Mouse (Mus musculus): Measurements from ENCODE around the gene Fbxl19.

The Fbxl19 gene

DNA sequence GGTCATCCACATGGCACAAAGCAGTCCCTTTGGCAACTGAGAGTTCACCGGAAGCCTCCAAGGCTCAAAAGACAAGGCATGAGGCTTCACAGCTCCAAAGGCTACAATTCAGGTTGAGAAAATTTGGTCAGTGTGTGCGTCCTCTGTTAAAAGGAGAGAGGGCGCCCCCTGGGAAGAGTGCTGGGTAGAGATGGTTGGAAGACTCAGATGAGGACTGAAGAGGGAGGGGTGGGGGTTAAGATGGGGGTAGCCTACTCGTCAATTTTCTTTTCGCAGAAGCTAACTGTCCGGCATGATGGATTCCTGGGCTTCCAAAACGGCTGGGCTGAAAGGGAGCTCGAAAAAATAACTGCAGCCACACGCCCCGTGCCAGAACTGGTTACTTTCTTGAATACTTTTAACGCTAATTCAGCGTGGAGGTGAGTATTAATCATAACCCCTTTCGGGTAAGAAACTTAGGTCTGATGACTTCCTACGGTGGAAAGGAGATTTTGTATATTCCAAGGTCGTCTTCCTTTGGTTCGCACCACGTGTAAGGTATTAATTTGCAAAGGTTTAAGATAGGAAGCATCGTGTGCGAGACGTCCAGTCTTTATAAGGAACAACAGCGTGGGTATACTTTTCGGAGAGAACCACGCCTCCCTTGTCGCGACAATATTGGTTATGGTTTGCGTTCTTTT, at the start of gene Fbxl19:
TSS of gene Fbxl19 (plus strand) at position 178 of the 680 bp plus-strand sequence.
- peak in 1 of 2 experiments; percentile 83 for DNase-seq (ENCODE audit: low spot score in 2 of 2)

DNA sequence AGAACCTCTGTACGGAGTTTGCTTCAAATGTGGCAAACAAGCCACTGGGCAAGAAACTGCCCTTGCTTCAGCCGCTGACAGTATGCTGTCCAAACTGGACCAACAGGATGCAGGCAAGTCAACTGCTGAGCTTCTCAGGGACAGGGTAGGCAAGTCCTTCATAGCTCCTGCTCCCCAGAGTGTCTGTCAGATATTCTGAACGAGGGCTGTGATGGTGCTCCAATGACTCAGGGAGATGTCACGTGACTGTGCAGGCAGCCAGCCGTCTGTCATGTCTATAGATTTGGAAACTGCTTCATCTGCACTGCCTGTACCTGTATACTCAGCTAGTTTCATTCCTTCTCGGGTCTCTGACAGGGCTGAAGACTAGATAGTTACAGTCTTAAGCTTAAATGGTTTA, 45.4 kb upstream of the Fbxl19 start:
- no peak for DNase-seq (ENCODE audit: low spot score in 2 of 2)

DNA sequence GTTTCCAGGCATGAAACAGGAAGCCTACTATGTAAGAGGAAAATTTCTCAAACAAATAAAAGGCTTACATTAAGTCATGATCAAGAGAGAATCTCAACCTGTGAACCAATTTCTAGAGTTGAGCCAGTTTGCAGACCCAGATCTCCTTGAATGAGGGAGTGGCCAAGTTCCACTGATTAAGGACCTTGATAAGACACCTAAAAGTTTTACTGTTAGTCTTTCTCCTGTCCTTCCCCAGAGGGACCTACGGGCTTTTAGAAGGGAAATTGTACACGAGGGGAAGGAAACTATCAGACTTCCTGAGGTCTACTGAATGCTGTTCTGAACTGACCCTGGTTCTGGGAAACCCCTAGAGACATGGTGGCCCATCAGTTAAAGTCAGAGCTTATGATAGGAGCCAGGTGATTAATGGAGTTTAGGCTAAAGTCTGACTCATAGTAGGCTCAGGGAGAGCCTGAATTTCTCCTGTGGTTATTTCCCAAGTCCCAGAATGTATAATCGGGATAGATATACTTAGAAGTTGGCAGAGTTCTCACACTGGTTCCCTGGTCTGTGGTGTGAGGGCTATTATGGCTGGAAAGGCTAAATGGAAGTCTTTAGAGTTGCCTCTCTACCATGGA, 43.5 kb upstream of the Fbxl19 start:
- DNase-seq (ENCODE audit: low spot score in 2 of 2): no peak

DNA sequence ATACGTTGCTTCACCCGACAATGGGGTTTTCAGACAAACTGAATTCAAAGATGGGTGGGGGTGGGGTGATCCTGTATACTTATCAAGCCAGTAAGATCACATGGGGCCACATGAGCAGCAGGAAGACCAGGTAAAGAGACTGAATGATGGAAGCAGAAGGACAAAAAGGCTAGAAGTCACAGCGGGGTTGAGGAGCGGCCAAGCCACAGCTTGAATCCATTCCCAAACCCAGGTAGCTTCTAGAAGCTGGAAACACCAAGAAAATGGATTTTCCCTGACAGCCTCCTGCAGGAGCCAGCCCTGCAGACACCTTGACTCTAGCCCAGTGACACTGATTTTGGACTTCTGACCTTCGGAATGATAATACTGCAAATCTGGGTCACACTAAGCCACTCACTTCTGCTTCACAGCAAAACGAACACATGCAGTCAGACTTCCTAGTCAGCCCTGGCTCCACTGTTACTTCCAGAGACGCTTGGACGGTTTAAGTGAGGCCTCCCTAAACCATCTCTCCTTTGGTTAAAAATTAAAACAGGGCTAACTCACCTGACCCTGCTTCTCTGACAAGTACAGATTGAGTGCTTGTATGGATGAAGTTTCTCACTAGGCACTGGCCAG, 40.7 kb upstream of the Fbxl19 start:
- no peak for DNase-seq (ENCODE audit: low spot score in 2 of 2)

DNA sequence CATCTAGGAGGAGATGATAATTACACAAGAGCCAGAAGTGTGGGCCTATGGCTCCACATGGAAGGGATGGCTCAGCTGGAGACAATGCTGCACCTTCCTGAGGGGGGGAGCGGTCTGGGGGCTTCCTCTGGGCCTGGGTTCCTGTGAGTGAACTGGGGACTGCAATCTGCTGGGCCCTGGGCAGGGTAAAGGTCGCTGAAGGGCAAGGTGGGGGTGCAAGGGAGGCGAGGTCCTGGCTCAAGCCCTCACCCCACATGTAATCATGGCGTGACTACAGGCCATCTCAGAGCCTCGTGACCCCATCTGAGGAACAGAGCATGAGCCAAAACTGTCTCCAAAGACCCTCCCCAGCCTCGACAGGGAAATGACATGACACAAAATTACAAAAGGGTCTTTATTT, 39.7 kb upstream of the Fbxl19 start:
- no peak for DNase-seq (ENCODE audit: low spot score in 2 of 2)

DNA sequence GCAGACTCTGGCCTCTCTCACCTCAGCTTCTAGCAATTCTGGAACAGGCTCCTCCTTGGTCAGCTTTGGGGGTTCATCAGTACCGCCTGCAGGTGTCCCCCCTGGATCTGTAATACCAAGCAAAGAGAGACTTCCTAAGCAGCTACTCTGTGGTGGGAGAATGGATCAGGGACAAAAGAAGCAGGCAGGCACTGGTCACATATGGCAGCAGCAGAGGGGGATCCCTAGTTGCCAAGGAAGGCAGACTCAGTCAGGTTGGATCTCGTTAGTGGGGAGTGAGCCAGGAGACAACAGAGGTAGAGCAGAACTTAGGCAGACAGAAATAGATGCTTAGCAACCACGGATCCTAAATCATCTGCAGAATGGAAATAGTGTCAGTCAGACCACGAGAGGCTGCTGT, 38.6 kb upstream of the Fbxl19 start:
- DNase-seq (ENCODE audit: low spot score in 2 of 2): no peak

DNA sequence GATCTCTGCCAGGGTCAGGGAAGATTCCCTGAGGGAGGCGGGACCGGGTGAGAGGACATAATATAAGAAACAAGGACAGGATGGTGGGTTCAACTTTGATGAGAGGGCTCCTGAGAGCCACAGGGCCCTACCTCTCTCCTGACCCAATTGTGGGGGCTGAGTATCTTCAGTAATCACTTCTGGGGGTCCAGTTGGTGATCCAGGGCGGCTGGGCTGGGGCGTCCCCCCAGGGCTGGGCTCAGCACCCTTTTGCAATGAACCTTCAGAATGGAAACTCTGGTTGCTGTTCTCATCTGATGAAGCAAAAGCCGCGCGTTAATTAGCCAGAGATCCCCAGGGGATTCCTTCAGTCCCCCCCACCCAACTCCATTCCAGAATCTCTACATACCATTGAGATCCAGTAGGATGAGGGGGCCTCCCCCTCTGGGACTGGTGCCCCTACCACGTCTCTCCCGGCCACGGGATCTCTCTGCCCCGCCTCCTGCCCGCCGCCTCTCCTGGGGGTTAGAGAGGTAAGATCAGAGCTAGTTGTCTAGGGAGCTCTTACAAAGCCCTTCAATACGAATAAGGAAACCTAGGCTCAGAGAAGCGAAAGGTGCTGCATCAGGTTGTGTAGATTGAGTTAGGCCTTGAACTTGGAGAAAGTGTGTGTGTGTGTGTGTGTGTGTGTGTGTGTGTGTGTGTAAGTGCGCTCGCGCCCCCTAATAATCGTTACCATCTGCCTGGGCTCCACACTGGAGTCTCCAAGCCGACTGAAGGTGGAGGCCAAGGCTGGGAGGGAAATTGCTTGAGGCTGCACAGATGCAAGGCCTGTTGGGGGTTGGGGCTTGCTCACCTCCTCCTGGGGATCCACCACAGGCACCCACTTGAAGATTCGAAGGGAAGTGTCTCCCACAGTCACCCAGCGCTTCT, 37.0 kb upstream of the Fbxl19 start:
- no peak for DNase-seq (ENCODE audit: low spot score in 2 of 2)

DNA sequence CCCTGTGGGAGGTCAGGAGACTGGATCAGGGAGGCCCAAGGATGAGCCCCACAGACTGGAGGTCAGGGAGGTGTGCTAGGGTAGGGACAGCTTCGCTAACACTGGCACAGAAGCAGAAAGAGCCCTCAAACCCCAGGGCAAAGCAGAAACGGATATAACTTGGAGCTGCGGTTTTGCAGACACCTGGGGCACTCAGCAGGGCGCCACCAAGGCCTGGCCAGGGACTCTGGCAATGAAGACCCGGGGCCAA, 36.5 kb upstream of the Fbxl19 start:
- DNase-seq (ENCODE audit: low spot score in 2 of 2): no peak

DNA sequence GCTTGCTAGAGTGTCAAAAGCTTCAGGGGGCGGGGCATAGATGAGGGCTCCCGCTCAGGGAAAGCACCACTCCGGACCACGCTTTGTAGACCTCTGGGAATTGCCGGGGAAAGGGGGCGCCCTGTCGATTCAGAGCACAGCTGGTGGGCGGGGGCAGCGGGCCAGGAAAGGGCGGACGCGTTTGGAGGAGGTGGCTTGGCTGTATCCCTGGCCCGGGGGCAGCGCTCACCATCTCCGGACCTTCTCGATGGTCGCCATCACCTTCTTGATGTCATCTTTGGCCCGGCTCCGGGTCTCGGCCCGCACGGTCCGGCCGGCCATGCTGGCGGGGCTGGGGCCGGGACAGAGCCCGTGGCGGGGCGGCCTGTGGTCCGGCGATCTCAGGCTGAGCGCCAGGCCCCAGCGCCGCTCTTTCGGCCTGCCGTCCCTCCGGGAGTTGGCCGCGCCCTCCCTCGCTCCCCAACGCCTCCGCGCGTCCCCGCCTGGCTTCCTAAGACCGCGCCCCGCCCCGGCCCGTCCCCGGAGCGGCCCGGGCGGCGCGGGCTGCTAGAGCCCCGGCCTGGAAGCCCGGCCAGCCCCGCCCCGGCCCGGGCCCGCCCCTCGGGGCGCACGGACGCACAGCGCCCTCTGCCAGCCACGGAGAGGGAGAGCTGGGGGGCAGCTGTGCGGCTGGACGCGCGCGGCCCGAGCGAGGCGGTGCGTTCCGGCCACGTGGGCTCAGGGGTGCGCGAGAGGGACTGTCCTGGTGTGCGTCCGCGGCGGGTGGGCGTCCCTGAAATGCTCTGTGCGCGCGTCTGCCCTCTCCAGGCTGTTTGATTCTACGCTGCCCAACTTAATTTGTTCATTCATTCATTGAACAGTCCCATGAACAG, 35.9 kb upstream of the Fbxl19 start, which contains the start of gene Bcl7c:
TSS of gene Bcl7c (minus strand) at position 727 of the 872 bp plus-strand sequence.
- peak; percentile 62 to 87 for DNase-seq (ENCODE audit: low spot score in 2 of 2)

DNA sequence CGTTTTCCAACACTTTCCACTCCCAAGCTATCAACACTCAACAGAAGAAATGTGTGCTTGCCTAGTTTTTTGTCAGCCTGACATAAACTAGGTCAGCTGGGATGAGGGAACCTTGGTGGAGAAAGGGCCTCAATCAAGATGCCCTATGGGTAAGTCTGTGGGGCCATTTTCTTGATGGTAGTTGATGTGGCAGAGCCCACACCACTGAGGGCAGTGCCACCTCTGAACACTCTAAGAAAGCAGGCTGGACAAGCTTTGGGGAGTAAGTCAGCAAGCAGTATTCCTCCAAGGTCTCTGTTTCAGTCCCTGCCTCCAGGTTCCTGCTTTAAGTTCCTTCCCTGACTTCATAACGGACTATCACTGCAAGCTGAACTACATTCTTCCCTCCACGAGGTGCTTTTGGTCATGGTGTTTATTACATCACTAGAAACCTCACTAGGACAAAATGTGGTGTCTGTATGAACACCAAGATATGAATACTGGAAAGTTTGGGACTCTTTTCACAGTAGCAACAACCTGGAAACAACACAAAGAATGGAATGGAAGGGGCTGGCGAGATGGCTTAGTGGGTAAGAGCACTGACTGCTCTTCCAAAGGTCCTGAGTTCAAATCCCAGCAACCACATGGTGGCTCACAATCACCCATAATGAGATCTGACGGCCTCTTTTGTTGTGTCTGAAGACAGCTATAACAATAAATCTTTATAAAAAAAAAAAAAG, 34.9 kb upstream of the Fbxl19 start:
- DNase-seq (ENCODE audit: low spot score in 2 of 2): no peak

DNA sequence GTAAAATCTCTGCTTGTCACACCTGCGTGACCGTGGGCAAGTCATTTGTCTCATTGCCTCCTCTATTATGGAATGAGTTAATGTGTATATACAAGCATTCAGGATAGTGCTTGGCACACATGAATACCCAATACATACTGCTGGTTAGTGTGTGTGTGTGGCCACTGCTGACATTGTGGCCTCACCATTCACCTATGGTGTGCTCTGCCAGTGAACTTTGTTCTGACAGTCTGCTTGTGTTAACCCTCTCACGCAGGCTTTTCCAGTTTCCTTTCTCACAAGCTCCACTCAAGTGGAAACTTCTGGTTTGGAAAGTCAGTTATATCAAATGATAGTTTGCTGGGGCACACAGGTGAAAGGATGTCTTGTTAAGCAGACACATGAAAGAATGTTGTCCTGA, 33.3 kb upstream of the Fbxl19 start:
- no peak for DNase-seq (ENCODE audit: low spot score in 2 of 2)

DNA sequence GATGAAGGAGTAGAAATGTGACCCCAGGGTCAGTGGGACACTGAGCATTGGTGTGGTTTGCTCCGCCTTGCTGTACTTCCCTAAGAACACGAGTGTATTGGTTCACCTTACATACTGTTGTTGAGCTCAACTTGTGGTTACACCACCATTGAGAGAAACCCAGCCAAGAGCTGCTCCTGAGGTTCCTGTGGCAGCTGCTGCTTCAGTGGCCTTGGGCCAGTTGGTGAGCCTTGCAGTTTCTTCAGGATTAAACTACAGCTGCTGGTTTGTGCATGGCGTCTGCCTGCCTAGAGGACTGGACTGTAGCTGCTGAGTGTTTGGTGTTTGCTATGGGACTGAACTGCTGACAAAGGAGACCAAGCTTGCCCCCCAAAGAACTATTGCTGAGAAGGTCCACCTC, 32.9 kb upstream of the Fbxl19 start:
- no peak for DNase-seq (ENCODE audit: low spot score in 2 of 2)

DNA sequence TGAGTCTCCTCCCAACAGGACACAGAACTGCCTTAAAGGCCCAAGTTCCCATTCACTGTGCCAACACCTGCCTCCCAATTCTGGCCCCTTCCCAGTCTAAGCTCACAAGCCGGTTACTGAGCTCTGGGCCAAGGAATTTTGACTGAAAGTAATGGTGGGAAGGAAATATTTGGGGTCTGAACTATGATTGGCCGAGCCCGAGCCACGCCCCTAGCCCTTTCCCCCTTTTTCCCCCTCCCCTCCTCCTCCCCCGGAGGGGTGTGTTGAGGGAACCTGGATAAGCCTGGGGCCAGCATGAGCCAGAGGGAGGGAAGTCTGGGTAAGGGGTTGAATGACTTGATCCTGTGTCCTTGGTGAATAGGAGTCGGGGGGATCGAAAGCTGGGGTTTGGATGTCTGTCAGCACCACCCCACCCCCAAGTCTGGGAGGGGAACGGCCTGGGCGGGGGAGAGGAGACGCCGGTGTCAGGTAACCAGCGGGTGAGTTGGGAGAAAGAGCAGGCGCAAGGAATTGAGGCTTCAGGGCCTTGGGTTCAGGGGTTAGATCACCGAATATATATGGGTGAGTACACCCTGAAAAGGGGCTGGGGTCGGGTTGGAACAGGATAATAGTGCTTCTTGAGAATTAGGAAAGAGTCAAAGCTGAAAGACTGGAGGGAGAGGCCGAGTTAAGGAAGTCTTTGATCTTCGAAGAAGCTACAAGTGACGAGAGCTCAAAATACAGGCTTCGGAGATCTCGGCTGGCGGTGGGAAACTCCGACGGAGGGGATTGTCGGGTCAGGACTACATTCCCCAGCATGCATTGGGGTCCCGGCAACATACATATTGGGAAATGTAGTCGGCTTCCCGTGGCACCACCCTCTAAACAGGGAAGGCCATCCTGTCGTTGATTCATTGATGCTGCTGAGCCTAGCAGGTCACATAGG, 31.6 kb upstream of the Fbxl19 start, which contains the start of gene Ctf1:
TSS of gene Ctf1 (plus strand) at position 276 of the 925 bp plus-strand sequence.
- peak in 1 of 2 experiments; percentile 75 for DNase-seq (ENCODE audit: low spot score in 2 of 2)

DNA sequence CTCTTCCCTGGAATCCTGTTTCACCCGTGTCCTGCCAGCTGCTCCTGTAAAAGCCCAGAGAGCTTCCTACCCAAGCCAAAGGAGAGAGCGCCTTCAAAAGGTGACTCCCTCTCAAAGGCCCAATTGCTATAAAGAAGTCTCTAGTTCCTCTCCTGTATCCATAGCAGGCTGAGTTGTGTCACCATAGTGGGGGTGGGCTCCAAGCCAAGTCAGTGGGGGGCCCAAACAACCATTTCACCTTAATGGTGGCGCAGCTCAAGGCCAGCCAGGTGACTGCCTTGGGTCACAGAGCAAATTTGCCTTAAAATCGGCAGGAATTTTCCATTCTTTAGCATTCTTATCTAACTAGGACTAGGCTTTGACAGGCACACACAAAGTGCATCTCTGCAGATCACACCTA, 29.5 kb upstream of the Fbxl19 start:
- no peak for DNase-seq (ENCODE audit: low spot score in 2 of 2)

DNA sequence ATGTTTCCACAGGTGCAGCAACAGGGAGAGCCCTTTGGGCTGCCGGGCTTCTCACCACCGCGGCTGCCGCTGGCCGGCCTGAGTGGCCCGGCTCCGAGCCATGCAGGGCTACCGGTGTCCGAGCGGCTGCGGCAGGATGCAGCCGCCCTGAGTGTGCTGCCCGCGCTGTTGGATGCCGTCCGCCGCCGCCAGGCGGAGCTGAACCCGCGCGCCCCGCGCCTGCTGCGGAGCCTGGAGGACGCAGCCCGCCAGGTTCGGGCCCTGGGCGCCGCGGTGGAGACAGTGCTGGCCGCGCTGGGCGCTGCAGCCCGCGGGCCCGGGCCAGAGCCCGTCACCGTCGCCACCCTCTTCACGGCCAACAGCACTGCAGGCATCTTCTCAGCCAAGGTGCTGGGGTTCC, 27.4 kb upstream of the Fbxl19 start:
- peak in 1 of 2 experiments; percentile 52 for DNase-seq (ENCODE audit: low spot score in 2 of 2)

DNA sequence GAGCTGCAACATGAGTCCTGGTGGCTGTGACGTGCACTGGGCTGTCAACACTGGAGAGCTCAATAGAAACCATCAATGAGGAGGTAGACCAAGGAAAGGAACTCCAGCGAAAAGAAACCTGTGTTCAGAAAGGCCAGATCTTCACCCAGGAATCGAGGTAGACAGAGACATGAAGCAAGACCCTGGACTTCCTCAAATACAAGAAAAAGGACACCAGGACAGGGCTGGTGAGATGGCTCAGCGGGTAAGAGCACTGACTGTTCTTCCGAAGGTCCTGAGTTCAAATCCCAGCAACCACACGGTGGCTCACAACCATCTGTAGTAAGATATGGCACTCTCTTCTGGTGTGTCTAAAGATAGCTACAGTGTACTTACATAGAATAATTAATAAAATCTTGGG, 26.0 kb upstream of the Fbxl19 start:
- no peak for DNase-seq (ENCODE audit: low spot score in 2 of 2)

DNA sequence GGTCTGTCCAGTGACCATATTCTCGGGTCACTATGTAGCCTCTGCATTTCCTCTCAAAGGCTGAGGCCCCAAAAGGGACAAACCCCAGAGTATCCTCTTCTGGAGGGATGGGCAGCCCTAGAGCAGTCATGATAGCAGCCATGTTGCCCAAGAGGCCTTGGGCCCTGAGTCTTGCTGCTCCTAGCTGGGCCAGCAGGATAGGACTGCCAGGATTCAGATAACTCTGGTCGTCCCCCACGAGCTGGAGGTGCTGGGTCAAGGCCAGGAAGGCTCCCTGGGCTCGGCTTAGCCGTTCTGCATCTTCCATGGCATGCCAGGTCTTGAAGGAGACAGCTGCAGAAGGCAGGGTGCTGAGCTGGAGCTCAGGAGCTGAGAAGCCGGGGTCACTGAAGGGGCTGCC, 25.1 kb upstream of the Fbxl19 start:
- no peak for DNase-seq (ENCODE audit: low spot score in 2 of 2)

DNA sequence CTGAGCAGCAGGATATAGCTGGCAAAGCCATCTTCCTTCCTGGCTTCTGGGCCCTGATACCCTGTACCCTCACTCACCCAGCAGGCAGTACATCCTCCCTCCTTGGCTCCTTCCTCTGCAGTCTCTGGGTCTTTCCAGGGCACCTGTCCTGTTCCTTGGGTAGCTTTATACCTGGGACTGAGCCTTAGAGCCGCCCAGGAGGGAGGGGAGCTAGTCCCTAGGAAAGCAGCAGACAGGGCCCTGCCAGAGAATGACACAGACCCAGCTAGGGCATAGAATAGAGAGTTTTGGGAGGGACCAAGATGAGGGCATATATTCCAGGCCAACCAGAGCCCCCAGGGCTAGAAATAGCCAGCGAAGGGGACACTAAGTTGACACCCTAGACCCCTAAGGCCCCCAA, 18.9 kb upstream of the Fbxl19 start:
- DNase-seq (ENCODE audit: low spot score in 2 of 2): no peak

DNA sequence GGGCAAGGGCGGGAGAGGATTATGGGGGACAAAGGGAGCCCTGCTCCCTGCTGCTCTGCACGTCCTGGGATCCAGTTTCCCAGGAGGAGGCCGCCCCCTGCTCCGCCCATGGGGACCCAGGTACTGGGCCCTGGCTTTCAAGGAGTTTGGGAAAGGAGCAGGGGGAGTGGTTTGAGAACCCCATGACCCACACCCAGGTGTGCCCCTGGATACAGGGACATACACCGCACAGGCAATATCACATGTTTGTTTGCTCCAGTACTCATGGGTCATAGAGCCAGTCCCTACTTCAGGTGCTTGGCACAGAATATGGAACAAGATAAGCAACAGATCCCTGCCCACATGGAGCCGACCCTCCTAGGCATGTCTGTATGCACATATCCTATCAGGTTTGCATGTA, 18.4 kb upstream of the Fbxl19 start:
- no peak for DNase-seq (ENCODE audit: low spot score in 2 of 2)

DNA sequence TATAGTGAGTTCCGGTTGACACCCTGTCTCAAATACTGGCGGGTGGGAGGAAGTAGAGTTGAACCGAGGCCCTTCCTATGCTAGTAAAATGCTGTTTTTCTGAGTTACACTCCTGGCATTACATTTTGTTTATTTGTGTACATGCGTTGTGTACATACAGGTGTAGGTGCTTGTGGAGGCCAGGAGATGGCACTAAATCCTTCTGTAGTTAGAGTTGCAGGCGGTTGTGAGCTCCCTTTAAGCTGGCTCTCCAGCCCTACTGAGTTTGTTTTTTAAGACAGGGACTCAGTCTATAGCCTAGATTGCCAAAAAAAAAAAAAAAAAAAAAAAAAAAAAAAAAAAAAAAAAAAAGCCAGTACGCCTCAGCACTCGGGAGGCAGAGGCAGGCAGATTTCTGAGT, 16.4 kb upstream of the Fbxl19 start:
- no peak for DNase-seq (ENCODE audit: low spot score in 2 of 2)

Measured in left cerebral cortex, adult 9 months (tissue).